Mouse (Mus musculus) G1E (cell line): ENCODE data around the gene Selenop.

Experiments
- CTCF ChIP-seq: IDR thresholded peaks from 2 replicates; pipeline ENCODE4 v1.5.1; 2012; ENCODE audit warnings: low read depth, low read length, inconsistent platforms, mixed read lengths
- GATA2 ChIP-seq: IDR thresholded peaks from 2 replicates; pipeline ENCODE4 v1.6.1; 2012; ENCODE audit warnings: low read depth, low read length, inconsistent platforms, borderline replicate concordance
- TAL1 ChIP-seq: conservative IDR thresholded peaks from 2 replicates; pipeline ENCODE4 v1.6.1; 2012; ENCODE audit warnings: low read depth, low read length, inconsistent platforms, mixed read lengths

GRCm38 (mm10) chr15:3312937-3313336 lies 44.6 kb downstream of the Selenop start:
- no peak for TF ChIP-seq CTCF
- no peak for TF ChIP-seq TAL1
- no peak for TF ChIP-seq GATA2
